Mouse (Mus musculus) thymus, postnatal 10 days (tissue): Measurements from ENCODE around the gene Gm20662.

Source experiments
- DNase-seq, 2 experiments: peaks; one replicate each; pipeline ENCODE4 v3.0.0; 2021; ENCODE audit warnings: low spot score in 2 of 2

Gene Gm20662

DNA sequence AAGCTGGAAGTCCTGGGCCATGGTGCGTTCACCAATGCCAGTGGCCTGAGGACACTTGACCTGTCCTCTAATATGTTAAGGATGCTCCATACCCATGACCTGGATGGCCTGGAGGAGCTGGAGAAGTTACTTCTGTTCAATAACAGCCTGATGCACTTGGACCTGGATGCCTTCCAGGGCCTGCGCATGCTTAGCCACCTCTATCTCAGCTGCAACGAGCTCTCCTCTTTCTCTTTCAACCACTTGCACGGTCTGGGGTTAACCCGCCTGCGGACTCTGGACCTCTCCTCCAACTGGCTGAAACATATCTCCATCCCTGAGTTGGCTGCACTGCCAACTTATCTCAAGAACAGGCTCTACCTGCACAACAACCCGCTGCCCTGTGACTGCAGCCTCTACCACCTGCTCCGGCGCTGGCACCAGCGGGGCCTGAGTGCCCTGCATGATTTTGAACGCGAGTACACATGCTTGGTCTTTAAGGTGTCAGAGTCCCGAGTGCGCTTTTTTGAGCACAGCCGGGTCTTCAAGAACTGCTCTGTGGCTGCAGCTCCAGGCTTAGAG, 57.6 kb downstream of the Gm20662 start:
- no peak for DNase-seq

DNA sequence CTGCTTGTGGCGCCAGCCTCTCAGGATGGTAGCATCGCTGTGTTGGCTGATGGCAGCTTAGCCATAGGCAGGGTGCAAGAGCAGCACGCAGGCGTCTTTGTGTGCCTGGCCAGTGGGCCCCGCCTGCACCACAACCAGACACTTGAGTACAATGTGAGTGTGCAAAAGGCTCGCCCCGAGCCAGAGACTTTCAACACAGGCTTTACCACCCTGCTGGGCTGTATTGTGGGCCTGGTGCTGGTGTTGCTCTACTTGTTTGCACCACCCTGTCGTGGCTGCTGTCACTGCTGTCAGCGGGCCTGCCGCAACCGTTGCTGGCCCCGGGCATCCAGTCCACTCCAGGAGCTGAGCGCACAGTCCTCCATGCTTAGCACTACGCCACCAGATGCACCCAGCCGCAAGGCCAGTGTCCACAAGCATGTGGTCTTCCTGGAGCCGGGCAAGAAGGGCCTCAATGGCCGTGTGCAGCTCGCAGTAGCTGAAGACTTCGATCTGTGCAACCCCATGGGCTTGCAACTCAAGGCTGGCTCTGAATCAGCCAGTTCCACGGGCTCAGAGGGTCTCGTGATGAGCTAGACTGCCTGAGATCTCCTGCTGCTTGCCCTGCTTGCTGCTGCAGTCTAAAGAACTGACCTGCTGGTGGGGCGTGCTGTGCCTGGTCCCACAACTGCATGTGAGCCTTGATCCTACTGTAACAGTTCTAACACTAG, 58.3 kb downstream of the Gm20662 start:
- DNase-seq: no peak

DNA sequence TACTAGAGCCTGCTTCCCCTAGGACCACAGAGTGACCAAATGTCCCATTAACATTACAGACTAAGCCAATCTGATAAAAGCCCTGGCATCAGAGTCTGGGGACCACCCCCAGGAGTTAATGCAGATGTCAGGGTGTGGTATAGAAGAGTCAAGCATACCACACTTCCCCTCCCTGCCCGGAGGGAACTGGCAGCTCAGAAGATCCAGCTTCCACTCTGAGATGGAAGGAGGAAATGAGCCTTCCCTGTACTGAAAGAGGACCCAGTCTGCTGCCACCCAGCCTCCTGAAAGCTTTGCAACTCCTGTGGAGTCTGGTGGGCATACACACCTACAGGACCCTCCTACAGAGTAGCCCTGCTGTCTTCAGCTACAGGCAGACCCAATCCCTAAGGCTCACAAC, 58.9 kb downstream of the Gm20662 start:
- DNase-seq: no peak

DNA sequence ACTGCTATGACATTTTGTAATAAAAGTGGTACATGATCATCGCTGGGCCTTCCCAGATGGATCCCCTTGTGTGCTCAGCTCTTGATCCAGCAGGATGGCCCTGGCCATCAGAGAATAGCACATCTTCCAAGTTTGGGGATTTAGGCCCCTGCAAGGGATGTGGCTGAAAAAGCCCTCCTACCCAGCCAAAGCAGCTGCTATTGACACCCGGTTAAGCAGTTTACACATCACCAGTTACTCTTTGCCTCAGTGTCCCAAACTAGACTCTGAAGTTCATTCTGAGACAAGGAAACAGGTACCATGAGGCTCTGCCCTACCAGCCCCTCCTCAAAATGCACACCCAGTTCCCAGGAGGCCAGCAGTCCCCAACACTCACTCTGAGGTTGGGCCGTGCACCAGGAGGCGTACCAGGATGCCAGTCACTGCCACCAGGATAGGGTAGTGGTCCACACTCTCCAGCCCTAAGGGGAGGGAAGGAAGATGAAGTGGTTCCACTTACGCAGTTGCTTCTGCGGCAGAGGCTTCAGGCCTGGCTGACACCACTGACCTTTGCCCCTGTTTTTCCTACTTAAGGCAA, 59.6 kb downstream of the Gm20662 start:
- no peak for DNase-seq

DNA sequence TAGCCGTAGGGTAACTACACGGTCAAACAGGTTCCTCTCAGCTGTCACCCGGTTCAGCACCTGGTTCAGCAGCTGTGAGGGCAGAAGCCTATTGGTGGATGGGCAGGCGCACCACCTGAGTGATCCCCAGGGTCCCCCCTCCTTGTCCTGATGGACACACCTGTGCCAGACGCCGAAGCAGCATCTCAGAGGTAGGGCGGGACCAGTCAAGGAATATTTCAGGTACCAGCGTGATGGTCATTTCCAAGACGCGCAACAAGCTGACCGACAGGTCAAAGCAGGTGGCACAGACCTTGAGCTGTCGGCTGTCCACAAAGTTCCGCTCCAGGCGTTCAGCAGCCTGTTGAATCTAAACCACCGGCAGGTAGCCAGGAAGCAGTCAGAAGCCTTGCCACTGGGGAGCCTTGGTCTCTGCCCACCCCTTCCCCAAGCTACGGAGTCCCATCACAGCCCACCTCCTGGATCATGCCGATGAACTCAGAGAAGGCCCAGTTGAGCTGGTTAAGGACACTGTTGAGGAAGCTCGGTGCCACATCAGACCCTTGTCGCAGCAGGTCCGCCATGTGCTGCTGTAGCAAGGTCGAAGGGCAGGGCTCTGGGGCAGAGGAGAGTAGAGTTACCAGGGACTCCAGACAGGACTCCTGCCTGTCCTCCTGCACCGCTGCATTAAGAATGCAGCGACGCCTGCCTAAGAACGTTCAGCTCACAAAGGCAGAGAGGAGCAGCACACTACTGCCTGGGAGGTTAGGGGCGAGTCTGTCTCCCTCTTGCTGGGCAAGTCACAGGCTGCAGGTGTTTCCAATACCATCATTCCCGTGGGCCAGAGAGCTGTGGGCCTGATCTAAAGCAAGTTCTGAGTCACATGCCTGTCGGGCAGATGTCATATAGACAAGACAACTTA, 60.5 kb downstream of the Gm20662 start:
- DNase-seq: no peak

DNA sequence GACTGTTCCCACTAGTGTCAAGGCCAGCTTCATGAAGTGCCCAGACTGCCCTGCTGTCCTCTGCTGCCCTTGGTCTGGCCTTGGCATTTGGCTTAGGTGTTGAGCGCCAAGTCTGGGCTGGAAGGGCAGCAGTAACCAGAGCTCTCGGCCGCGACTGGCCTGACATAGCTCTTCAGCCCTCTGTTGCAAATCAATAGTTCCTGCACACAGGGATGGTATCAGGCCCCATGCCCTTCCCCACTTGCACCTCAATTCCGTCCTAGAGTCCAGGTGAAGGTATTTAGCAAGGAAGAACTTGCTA, 61.1 kb downstream of the Gm20662 start:
- no peak for DNase-seq

DNA sequence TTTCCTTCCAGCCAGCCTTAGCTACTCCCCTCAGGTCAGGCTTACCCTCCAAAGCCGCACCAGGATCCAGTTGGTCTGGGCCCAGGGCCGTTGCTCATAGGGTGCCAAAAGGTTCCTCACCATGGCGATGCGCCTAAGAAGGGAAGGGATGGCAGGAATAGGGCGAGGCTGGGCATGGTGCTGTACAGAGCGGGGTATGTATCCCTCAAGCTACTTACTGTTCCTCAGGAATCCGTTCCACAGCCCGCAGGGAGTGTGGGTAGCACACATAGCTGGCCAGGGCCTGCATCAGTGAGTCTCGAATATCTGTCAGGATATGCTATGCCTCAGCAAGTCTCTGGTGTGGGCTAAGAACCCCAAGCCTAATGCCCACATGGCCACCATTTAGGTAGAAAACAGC, 62.1 kb downstream of the Gm20662 start:
- no peak for DNase-seq

DNA sequence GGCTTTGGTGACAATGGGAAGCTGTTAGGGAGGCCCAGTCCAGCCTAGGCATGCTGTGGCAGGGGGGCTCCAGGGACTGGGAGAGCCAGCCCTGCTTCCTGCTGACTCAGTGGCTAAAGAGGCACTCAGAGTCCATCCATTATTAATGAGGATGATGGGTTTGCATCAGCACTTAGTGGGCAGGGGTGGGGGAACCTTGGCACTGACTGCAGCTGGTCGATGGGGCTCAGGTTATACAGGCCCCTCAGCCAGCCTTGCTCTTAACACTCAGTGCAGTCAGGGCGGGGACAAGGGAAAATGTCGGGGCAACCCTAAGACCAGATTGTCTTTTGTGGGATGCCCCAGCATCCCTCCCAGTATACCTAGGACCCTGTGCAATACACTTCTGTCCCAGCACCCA, 66.0 kb downstream of the Gm20662 start:
- DNase-seq: no peak

DNA sequence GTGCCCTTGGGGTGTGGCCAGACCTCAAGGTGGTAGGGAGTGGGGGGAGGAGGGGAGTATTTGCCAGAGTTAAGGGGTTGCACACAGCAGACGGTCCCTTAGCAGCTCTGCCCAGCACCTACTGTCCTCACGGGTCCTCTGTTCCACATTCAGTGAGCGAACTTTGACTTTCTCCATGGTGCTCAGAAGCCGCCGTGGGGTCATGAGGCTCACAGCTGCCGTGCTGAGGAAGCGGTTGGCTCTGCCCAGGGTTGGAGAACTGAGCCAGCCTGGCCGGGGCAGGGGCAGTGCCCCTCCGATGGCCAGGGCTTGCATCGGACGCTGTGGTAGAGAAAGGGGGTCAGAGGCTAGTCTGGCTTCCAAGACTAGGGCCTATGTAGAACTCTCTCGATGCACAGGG, 67.2 kb downstream of the Gm20662 start:
- DNase-seq: no peak

DNA sequence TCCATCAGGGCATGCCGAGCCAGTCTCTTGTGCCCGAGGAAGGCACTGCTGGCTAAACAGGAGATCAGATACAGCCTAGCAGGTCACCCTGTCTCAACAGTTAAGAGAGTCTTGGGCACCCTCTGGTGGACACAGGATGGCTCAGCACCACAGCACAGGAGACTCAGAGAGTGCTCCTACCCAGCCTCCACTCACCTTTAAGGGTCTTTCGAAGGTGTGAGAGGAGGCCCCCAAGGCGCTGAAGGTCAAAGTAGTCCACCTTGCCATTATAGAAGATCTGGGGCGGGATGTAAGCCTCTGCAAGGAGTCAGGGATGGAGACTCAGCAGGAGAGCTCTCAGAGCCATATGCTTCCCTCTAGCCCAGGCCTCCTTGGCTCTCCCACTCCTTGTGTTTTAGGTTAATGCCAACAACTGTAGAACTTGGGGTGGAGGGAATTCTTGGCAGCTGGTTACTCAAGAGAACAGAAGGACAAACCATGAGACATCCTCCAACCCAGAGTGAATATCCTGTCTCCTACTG, 69.4 kb downstream of the Gm20662 start:
- DNase-seq: peak; percentile 37 to 58

DNA sequence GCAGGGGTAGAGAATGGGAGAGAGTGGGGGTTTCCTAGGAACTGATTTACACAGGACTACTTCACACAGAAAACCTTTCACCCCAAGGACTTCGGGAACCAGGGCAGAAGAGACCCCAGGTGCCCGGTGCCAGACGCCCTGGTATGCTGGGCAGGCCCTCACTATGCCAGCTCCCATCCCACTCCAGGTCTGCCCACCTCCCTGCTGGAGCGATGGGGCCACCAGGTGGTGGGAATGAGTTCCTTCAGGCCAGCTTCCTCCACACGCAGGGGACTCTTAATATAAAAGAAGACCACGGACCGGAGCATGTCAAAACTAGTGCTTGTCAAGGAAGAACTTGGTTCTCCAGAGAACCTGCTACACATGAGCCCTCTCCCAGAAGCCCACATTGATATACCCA, 71.0 kb downstream of the Gm20662 start:
- DNase-seq: no peak

DNA sequence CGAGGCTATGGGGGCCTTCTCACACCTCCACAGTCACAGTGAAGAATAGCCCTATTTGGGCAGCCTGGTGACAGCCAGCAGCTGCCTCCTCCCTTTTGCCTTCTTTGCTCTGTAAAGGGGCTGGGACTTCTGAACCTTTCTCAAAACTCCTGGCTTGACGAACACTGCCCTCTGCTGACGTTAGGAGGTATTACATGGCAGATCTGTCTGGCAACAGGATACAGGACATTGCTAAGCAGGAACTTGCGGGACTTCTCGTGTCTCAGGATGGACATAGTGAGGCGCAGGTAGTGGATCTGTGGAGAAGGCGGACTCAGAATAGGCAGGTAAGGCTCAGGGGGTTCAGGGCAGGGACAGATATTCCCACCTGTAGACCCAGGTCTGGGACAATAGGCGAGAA, 71.8 kb downstream of the Gm20662 start:
- DNase-seq: peak; percentile 56 to 79

DNA sequence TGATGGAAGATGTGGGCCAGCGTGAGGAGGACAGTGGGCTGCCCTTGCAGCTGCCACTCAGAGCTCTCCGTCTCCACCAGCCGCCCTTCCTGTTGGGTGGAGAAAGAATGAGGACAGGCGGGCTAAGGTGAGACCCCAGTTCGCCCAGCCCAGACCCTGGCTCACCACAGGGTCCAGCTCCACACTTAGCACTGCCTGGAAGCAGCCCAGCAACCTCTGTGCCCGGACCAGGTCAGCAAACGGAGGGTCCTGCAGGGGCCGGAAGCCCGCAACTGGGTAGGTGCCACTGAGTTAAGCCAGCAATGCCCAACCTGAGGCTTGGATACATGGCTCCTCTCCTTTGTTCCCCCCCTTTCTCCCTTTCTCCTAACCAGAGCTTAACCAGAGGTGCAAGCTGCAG, 72.9 kb downstream of the Gm20662 start:
- no peak for DNase-seq

DNA sequence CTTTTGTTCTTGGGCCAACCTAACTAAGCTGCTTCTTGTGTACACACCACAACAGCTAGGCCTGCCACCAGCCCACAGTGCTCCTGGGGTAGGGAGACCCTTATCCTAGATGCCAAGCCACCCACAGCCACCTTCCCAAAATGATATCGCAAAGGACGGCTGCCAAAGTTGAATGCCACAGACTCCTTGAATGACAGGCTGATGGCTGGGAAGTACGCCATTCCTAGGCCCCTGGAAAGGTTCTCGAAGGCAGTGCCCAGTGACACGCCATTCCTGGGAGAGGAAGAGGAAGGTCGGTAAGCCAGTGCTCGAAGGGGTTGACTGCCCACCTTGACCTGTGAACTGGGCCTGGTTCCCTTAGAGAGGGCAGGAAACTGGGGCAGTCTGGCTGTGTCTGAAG, 73.4 kb downstream of the Gm20662 start:
- DNase-seq: no peak

DNA sequence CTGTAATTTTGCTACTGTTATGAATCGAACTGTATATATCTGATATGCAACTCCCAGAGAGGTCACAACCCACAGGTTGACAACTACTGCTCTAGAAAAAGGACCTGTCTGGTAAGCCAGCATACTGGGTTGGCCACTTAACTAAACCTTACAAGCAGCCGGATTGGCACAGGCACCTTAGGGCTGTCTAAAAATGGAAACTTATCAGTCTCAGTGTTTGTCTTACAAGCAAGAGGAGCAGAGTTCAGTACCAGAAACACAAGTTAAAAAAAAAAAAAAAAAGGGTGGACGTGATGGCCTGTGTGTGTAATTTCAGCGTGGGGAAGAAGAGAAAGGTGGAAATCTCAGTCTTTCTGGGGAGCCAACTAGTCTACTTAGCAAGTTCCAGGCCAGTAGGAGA, 75.7 kb downstream of the Gm20662 start:
- DNase-seq: no peak

DNA sequence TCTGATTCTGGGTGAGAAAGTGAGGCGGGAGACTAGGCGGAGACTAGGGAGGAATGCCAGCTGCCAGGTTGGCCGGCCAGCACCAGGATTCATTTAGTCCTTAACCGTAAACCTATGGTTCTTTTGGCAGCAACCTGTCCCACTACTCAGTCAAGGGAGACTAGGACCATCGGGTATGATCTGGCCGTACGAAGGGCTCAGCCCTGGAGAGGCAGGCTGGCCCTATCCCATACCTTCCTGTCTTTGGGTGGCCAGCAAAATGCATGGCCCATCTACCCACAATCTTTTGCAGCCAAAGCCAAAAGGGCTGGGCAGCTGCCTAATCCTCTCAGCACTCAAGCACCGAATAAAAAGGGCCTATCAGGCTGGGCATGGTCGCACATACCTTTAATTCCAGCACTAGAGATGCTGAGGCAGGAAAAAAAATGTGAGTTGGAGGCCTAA, 76.4 kb downstream of the Gm20662 start:
- DNase-seq: no peak

DNA sequence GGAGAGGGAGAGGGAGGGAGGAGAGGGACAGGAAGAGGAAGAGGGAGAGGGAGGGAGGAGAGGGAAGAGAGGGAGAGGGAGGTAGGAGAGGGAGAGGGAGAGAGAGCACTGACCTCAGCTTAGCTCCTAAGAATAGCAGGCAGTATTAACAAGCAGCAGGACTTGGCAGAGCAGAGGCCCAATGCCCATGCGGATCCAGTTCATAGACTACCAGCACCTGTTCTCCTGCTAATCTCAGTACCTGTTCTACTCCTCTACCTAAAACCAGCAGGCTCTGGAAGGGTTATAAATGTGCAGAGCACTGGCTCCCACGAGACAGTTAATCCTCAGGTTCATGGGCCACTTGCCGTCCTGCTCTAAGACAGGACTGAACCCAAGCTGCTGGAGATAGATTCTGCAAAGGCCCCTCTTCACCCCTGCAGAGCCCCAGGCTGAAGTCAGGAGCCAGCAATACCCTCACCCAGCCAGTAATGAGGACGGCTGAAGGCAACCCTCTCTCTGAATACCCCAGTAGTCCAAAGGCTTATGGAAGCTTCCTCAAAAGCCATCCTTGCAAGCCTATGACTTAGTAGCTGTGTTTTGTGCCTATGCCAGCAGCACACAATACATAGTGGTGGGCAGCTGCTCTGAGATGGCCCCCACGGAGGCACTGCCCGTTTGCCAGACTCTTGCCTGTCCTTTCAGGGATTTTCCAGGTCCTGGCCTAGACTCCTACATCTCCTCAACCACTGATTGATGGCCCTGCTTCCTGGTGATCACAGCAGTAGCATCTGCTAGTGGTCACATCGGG, 77.2 kb downstream of the Gm20662 start:
- no peak for DNase-seq

DNA sequence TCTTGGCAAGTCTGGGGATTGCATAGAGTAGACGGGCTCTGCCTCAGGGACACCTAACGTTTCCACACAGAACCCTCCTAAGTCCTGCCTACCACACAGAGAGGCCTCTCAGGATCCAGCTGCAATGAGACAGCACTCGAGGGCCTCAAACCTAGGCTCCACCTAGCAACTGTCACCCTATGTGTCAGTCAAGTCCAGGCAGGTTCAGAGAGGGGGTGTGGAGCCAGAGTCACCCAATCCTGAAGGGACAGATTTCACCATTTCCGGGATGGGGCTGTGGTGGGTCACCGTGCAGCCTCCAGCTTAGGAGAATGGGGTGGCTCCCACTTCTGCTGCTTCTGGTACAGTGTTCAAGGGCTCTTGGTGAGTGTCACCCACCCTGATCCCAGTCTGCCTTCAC, 84.0 kb downstream of the Gm20662 start, which contains the start of gene Mst1:
Mst1 (plus strand) TSS at position 269 of the 400 bp plus-strand sequence.
- no peak for DNase-seq

DNA sequence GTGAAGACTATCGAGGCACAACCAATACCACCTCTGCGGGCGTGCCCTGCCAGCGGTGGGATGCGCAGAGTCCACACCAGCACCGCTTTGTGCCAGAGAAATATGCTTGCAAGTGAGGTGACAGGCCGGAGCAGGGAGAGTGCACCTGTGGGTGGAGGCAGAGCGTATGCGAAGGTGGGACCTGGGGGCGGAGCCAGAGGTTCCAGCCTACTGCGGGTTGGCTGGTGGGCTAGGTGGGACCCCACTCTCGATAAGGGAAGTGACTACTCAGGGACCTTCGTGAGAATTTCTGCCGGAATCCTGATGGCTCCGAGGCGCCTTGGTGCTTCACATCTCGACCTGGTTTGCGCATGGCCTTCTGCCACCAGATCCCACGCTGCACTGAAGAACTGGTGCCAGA, 86.4 kb downstream of the Gm20662 start:
- no peak for DNase-seq

DNA sequence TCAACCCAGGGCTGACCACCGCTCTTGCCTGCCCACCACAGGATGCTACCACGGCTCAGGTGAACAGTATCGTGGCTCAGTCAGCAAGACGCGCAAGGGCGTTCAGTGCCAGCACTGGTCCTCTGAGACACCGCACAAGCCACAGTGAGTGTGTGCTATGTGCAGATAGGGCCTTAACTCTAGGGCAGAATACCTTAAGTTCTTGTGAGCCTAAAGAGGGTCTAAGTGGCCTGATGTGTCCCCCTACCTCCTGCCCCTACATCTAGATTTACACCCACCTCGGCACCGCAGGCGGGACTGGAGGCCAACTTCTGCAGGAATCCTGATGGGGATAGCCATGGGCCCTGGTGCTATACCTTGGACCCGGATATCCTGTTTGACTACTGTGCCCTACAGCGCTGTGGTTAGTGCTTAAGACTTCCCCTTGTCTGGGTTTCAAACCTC, 86.9 kb downstream of the Gm20662 start, which contains the start of gene Rnf123:
Rnf123 (minus strand) TSS at position 359 of the 444 bp plus-strand sequence.
- DNase-seq: no peak

DNA sequence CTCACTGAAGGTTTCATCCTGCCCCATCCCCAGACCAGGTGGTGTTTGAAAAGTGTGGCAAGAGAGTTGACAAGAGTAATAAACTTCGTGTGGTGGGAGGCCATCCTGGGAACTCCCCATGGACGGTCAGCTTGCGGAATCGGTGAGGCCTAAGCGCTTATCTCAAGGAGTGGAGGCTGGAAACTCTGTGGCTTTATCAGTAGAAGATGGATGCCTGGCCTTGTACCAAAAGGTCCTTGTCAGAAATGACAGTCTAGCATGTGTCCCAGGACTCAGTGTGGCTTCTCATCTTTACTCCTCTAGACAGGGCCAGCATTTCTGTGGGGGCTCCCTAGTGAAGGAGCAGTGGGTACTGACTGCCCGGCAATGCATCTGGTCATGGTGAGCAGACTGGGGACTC, 87.4 kb downstream of the Gm20662 start:
- DNase-seq: no peak
